Mouse (Mus musculus): Measurements from ENCODE around the gene AL607142.1. TPM values are rescaled to one million over a fixed set of nuclear protein-coding genes. Genes with fewer than 3 reads are reported as not detected.

Gene AL607142.1
- polyA plus RNA-seq, 1 experiment from 2014 or later = not detected

- Histone ChIP-seq H3K9ac (no peak overlapping the region), H3K4me3 (no peak overlapping the region), H3K27ac (no peak overlapping the region), H3K4me2 (replicated peaks) (no peak overlapping the region), H3K9me3 (no peaks in the 10 kb centered on the region), H3K4me1 (no peaks in the 10 kb centered on the region), H3K27me3 (no peaks in the 10 kb centered on the region), H3K36me3 (no peaks in the 10 kb centered on the region)
- ATAC-seq (ENCODE audit: insufficient number of reproducible peaks, insufficient read depth, low FRiP score, low TSS enrichment) = no peak
- WGBS = 82% methylated on average over 3 of the region's 3 CpGs
Measured at GRCm38 (mm10) chr4:120058157-120058556, 6.6 kb upstream of the AL607142.1 start.

GRCm38 (mm10) chr4:120058794-120059193 lies 6.0 kb upstream of the AL607142.1 start:
- Histone ChIP-seq H3K27me3 (no peaks in the 10 kb centered on the region), H3K36me3 (no peaks in the 10 kb centered on the region), H3K4me3 (no peak overlapping the region), H3K9me3 (no peaks in the 10 kb centered on the region), H3K4me1 (no peaks in the 10 kb centered on the region), H3K9ac (no peak overlapping the region), H3K4me2 (replicated peaks) (no peak overlapping the region), H3K27ac (no peak overlapping the region)
- WGBS = 77% methylated on average over 10 of the region's 10 CpGs
- ATAC-seq (ENCODE audit: insufficient number of reproducible peaks, insufficient read depth, low FRiP score, low TSS enrichment) = no peak

GRCm38 (mm10) chr4:120061727-120062126 lies 3.1 kb upstream of the AL607142.1 start:
- H3K9ac ChIP-seq = no peak overlapping the region
- WGBS = 88% methylated on average over 6 of the region's 6 CpGs
- H3K4me3 ChIP-seq = no peak overlapping the region
- H3K36me3 ChIP-seq = no peaks in the 10 kb centered on the region
- H3K27me3 ChIP-seq = peaks cover 4% of the 10 kb centered on the region; the same call in 1 of the 2 replicates
- no peak overlapping the region for H3K27ac ChIP-seq
- no peaks in the 10 kb centered on the region for H3K4me1 ChIP-seq
- H3K9me3 ChIP-seq = no peaks in the 10 kb centered on the region
- no peak for ATAC-seq (ENCODE audit: insufficient number of reproducible peaks, insufficient read depth, low FRiP score, low TSS enrichment)
- no peak overlapping the region for H3K4me2 ChIP-seq (replicated peaks)

- peaks cover 4% of the 10 kb centered on the region; the same call in 1 of the 2 replicates for H3K27me3 ChIP-seq
- H3K36me3 ChIP-seq = no peaks in the 10 kb centered on the region
- no peak overlapping the region for H3K4me3 ChIP-seq
- no peaks in the 10 kb centered on the region for H3K4me1 ChIP-seq
- no peak for ATAC-seq (ENCODE audit: insufficient number of reproducible peaks, insufficient read depth, low FRiP score, low TSS enrichment)
- H3K27ac ChIP-seq = no peak overlapping the region
- H3K9ac ChIP-seq = no peak overlapping the region
- H3K4me2 ChIP-seq (replicated peaks) = no peak overlapping the region
- 80% methylated on average over 6 of the region's 6 CpGs for WGBS
- H3K9me3 ChIP-seq = no peaks in the 10 kb centered on the region
Measured at GRCm38 (mm10) chr4:120062198-120062597, 2.6 kb upstream of the AL607142.1 start.

DNA sequence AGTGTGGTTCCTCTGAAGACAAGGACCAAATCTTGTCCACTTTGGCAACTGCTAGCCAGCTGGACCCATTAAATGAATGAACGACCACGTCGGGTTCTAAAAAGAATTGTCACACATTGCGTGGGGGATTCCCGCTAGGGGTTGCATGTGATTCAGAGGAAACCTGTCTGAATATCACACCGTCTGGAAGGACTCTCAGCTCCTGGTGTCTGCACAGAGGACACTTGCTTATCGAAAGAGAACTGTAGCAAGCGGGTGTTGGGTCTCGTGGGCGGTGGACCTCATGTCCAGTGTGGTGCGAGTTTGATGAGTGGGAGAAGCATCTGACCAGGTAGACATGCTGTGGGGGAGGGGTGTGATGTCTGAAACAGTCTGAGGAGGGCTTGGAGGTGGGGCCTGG lies 2.0 kb upstream of the AL607142.1 start:
- ATAC-seq (ENCODE audit: insufficient number of reproducible peaks, insufficient read depth, low FRiP score, low TSS enrichment) = no peak
- Histone ChIP-seq H3K4me1 (no peaks in the 10 kb centered on the region), H3K27me3 (peaks cover 4% of the 10 kb centered on the region; the same call in 1 of the 2 replicates), H3K9ac (no peak overlapping the region), H3K9me3 (no peaks in the 10 kb centered on the region), H3K36me3 (no peaks in the 10 kb centered on the region), H3K4me3 (no peak overlapping the region), H3K4me2 (replicated peaks) (no peak overlapping the region), H3K27ac (no peak overlapping the region)
- WGBS = 91% methylated on average over 11 of the region's 11 CpGs

DNA sequence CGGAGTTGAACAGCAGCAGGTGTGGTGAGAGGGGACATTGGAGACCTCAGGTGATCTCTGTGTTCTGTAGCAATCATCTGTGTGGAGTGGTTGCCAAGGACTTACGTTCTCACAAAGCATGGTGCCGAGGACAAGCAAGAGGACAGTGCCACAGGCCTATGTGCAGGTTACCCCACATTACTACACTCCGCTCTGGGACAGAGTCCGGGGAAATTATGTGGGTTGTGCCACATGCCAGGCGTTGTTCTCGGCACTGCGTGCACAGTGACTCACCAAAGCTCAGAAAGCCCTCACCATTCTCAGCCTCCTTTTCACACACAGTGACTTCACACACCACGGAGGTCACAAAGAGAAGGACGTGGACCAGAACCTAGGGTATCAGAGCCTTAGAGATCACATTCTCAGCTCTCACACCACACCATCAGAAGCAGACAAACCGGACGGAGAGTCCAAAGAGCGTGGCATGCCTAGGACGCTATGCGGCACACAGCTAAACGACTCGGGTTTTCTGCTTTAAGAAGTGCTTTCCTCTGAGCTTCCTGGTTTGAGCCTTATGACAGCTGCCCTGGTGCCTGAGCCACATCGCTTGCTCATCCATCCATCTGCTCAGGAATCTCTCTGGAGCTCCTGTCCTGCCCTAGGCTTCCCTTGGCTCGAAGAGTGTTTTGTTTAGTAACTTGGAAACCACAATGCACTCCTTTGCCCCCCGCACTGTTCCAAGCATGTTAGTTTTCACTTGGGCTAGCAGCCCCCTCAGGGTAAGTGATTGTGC lies 1.3 kb upstream of the AL607142.1 start:
- no peak overlapping the region for H3K4me3 ChIP-seq
- H3K4me1 ChIP-seq = no peaks in the 10 kb centered on the region
- no peak overlapping the region for H3K27ac ChIP-seq
- no peak overlapping the region for H3K9ac ChIP-seq
- no peak for ATAC-seq (ENCODE audit: insufficient number of reproducible peaks, insufficient read depth, low FRiP score, low TSS enrichment)
- WGBS = 89% methylated on average over 20 of the region's 20 CpGs
- peaks cover 4% of the 10 kb centered on the region; the same call in 1 of the 2 replicates for H3K27me3 ChIP-seq
- no peak overlapping the region for H3K4me2 ChIP-seq (replicated peaks)
- H3K36me3 ChIP-seq = no peaks in the 10 kb centered on the region
- no peaks in the 10 kb centered on the region for H3K9me3 ChIP-seq

DNA sequence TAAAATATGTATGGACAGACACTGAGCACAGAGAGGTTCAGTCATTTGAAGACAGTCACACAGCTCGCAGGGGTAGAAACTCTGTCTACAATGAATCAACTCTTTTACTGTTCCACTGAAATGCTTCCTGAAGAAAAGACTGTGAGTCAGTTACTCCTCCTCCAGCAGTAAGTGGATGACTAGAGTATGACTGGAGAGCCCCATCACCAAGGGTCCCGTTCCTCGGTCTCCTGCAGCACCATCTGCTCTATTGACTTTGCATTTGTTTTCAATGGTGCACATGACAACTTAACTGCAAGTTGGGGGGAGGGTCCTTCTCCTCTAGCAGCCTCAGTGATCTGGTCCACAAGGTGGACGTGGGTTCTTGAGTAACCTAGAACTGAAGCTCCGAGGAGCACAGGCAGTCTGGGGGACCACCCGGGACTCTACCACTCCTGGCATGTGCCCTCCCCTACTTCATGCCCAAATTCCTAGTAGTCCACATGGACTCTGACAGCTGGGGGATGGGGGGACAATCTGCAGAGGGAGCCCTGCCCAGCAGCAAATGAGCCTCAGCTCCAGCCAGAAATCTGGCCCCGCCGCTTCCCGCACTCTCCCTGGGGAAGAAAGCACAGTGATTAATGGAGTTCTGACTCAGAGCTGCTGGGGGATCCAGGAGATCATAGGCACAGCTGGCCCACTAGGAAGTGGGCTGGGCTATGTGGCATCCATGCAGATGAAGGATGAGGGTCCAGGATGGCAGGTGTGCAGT lies 2.2 kb downstream of the AL607142.1 start:
- Histone ChIP-seq H3K4me2 (replicated peaks) (no peak overlapping the region), H3K4me3 (no peak overlapping the region), H3K27me3 (peaks cover 4% of the 10 kb centered on the region; the same call in 1 of the 2 replicates), H3K4me1 (no peaks in the 10 kb centered on the region), H3K27ac (no peak overlapping the region), H3K36me3 (no peaks in the 10 kb centered on the region), H3K9ac (no peak overlapping the region), H3K9me3 (no peaks in the 10 kb centered on the region)
- ATAC-seq (ENCODE audit: insufficient number of reproducible peaks, insufficient read depth, low FRiP score, low TSS enrichment) = no peak
- WGBS = 77% methylated on average over 9 of the region's 9 CpGs

DNA sequence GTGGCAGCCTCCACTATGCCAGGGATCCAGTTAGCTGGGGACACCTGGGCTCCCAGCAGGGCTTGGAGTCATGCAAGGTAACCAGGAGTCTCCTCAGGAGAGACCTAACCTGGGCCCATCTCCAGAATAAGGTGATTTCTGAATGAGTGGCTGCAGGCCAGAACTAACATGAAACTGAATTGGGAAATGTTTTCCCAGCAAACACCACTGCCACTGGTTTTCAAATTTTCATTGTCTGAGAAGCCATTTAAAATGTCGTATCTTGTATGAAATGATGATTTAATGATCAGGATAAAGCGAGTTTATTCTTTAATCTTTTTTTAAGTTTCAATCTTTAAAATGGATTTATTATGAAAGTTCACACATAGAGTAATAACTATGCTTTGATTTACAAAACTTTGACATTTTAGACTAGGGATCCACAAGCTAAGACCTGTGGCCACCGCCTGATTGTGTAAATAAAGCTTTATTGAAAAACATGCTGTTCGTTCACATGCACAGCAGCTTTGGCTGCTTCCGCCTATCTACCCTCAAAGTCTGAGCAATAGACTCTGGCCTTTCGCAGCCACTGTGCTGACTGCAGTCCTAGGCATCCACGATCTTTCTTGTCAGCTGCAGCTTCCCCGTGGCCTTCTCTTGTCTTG lies 2.9 kb downstream of the AL607142.1 start:
- H3K36me3 ChIP-seq = no peaks in the 10 kb centered on the region
- no peaks in the 10 kb centered on the region for H3K9me3 ChIP-seq
- peaks cover 4% of the 10 kb centered on the region; the same call in 1 of the 2 replicates for H3K27me3 ChIP-seq
- H3K4me2 ChIP-seq (replicated peaks) = no peak overlapping the region
- no peaks in the 10 kb centered on the region for H3K4me1 ChIP-seq
- WGBS = 87% methylated on average over 8 of the region's 8 CpGs
- no peak overlapping the region for H3K27ac ChIP-seq
- H3K4me3 ChIP-seq = no peak overlapping the region
- no peak overlapping the region for H3K9ac ChIP-seq
- no peak for ATAC-seq (ENCODE audit: insufficient number of reproducible peaks, insufficient read depth, low FRiP score, low TSS enrichment)

DNA sequence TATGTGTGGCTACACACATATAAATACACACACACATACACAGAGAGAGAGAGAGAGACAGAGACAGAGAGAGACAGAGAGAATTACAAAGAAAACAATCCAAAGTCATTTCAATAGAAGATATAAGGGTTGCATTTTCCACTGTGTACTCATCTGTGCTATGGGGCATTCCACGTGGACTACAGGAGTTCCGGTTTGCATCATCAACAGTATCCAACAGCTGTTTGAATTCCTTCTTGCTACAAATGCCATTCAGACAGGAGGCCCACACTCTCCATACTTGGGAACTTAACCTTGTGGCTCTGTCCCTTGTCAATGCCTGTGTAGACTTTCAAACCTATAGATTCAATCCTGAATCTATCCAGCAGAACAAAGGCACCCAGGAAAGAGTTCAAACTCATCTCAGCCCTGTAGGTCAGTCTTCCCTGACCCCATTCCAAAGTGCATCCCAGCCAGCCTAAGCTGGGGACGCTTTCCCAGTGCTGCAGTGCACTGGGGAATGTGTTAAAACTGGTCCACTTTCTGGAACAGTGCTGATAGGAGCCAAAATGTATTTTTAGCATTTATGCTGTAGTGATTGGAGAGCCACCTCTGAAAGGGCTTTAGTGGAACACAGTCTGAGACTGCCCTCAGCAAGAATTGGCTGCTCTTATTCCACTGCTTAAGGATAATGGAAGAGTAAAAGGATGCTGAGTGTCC lies 4.2 kb downstream of the AL607142.1 start:
- 77% methylated on average over 3 of the region's 3 CpGs for WGBS
- H3K4me3 ChIP-seq = no peak overlapping the region
- H3K36me3 ChIP-seq = no peaks in the 10 kb centered on the region

DNA sequence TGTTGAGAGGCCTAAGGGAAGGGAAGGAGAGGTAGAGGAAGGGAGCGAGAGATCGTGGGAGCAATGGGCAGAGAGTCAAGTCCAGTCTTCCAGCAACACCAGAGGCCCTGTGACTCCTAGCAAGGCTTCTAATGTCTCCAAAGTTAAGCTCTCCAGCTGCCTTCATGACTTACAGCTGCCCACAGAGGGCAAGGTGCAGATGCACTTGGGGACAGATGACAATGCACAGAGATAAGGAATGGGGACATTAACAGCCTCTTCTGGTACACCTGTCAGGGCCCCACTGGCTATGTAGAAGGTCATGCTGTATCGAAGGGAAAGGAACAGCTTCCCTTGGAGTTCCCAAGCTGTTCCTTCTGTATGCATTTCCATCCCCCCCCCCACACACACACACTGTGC lies 4.8 kb downstream of the AL607142.1 start:
- Histone ChIP-seq H3K9ac (no peak overlapping the region), H3K9me3 (no peaks in the 10 kb centered on the region), H3K4me1 (peaks cover 4% of the 10 kb centered on the region; the same call in 1 of the 2 replicates), H3K27ac (no peak overlapping the region), H3K4me3 (no peak overlapping the region), H3K27me3 (no peaks in the 10 kb centered on the region), H3K4me2 (replicated peaks) (no peak overlapping the region), H3K36me3 (no peaks in the 10 kb centered on the region)
- ATAC-seq (ENCODE audit: insufficient number of reproducible peaks, insufficient read depth, low FRiP score, low TSS enrichment) = no peak
- 95% methylated on average over 3 of the region's 3 CpGs for WGBS

More for the DNA sequence above, 4.2 kb downstream of the AL607142.1 start:
- Histone ChIP-seq H3K4me1 (peaks cover under 1% of the 10 kb centered on the region; the same call in 1 of the 2 replicates), H3K4me2 (replicated peaks) (no peak overlapping the region), H3K9ac (no peak overlapping the region), H3K9me3 (no peaks in the 10 kb centered on the region), H3K27ac (no peak overlapping the region), H3K27me3 (peaks cover 2% of the 10 kb centered on the region; the same call in 1 of the 2 replicates)
- no peak for ATAC-seq (ENCODE audit: insufficient number of reproducible peaks, insufficient read depth, low FRiP score, low TSS enrichment)

DNA sequence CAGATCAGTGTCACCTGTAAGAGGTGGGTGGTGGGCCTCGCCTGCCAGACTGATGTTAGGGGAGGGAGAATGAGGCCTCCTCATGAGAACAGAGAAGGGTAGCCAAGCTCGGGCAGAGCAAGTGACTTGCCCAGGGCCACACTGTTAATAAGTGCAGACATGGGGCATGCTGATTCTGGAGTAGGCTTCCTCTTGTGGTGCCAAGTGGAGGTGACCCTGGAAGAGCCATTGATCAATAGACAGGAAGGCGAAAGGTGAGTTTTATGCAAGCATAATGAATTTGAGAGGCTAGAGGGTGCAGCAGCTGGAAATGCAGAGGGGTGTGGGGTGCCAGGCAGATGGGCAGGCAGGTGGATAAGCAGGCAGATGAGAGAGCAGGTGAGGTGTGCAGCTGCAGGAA lies 6.6 kb downstream of the AL607142.1 start:
- Histone ChIP-seq H3K9me3 (no peaks in the 10 kb centered on the region), H3K27ac (no peak overlapping the region), H3K4me3 (no peak overlapping the region), H3K27me3 (no peaks in the 10 kb centered on the region), H3K9ac (no peak overlapping the region), H3K4me2 (replicated peaks) (no peak overlapping the region), H3K36me3 (no peaks in the 10 kb centered on the region), H3K4me1 (peaks cover 4% of the 10 kb centered on the region; the same call in 1 of the 2 replicates)
- no peak for ATAC-seq (ENCODE audit: insufficient number of reproducible peaks, insufficient read depth, low FRiP score, low TSS enrichment)
- WGBS = 67% methylated on average over 3 of the region's 3 CpGs

All from embryonic facial prominence, embryonic 12.5 days (tissue).